Mouse (Mus musculus): Measurements from ENCODE around the gene Gm49721. TPM values are rescaled to one million over a fixed set of nuclear protein-coding genes. Genes with fewer than 3 reads are reported as not detected.
A peak's percentile ranks its signal among the peaks of the same experiment; 100 is the strongest.
"Not testable (repeated sequence)": the region's sequence is repeated elsewhere in the genome, so short reads cannot be mapped to it uniquely, and the experiment has no call there.

Gene Gm49721
- total and polyA plus RNA-seq, 2 experiments from 2014 or later, result 0.13 to 0.19 TPM

- H3K27me3 ChIP-seq (ENCODE audit: insufficient read depth, low read length); H3K27ac ChIP-seq (ENCODE audit: low read depth, low read length); H3K4me2 ChIP-seq (ENCODE audit: low read depth); ATAC-seq; H3K4me3 ChIP-seq (ENCODE audit: low read depth, low read length); H3K9me3 ChIP-seq (ENCODE audit: low read length); H3K9ac ChIP-seq; H3K36me3 ChIP-seq (ENCODE audit: insufficient read depth); H3K4me1 ChIP-seq (ENCODE audit: insufficient read depth); DNase-seq: not testable (repeated sequence)
- no CpG with 5 or more reads among the region's 7 CpGs for WGBS
Observed at GRCm38 (mm10) chr17:7009440-7009839, 30.7 kb downstream of the Gm49721 start.

GRCm38 (mm10) chr17:7009901-7010300 lies 31.2 kb downstream of the Gm49721 start:
- 79% methylated on average over 4 of the region's 9 CpGs for WGBS
- not testable (repeated sequence) for ATAC-seq; H3K4me1 ChIP-seq (ENCODE audit: insufficient read depth); H3K36me3 ChIP-seq (ENCODE audit: insufficient read depth); H3K27me3 ChIP-seq (ENCODE audit: insufficient read depth, low read length); H3K4me3 ChIP-seq (ENCODE audit: low read depth, low read length); H3K27ac ChIP-seq (ENCODE audit: low read depth, low read length); H3K9ac ChIP-seq; H3K4me2 ChIP-seq (ENCODE audit: low read depth); H3K9me3 ChIP-seq (ENCODE audit: low read length); DNase-seq

GRCm38 (mm10) chr17:7014190-7014589 lies 35.5 kb downstream of the Gm49721 start:
- H3K4me3 ChIP-seq (ENCODE audit: low read depth, low read length); DNase-seq; H3K4me2 ChIP-seq (ENCODE audit: low read depth); H3K27ac ChIP-seq (ENCODE audit: low read depth, low read length); H3K9me3 ChIP-seq (ENCODE audit: low read length); H3K9ac ChIP-seq; H3K36me3 ChIP-seq (ENCODE audit: insufficient read depth); H3K4me1 ChIP-seq (ENCODE audit: insufficient read depth); ATAC-seq; H3K27me3 ChIP-seq (ENCODE audit: insufficient read depth, low read length): not testable (repeated sequence)
- no CpG with 5 or more reads among the region's 1 CpGs for WGBS

GRCm38 (mm10) chr17:7025257-7025656 lies 46.6 kb downstream of the Gm49721 start, which contains the start of gene Gm1604a:
Gene Gm1604a (plus strand): TSS chr17:7025568.
- not testable (repeated sequence) for DNase-seq; H3K36me3 ChIP-seq (ENCODE audit: insufficient read depth); H3K4me2 ChIP-seq (ENCODE audit: low read depth); H3K9ac ChIP-seq; H3K9me3 ChIP-seq (ENCODE audit: low read length); H3K27me3 ChIP-seq (ENCODE audit: insufficient read depth, low read length); H3K27ac ChIP-seq (ENCODE audit: low read depth, low read length); H3K4me1 ChIP-seq (ENCODE audit: insufficient read depth); H3K4me3 ChIP-seq (ENCODE audit: low read depth, low read length)
- WGBS, result 11% methylated on average over 4 of the region's 14 CpGs
- ATAC-seq, result peak; percentile 89

GRCm38 (mm10) chr17:7025764-7026346 lies 47.2 kb downstream of the Gm49721 start:
- H3K4me1 ChIP-seq (ENCODE audit: insufficient read depth); H3K27me3 ChIP-seq (ENCODE audit: insufficient read depth, low read length); H3K4me2 ChIP-seq (ENCODE audit: low read depth); H3K27ac ChIP-seq (ENCODE audit: low read depth, low read length); DNase-seq; H3K9ac ChIP-seq; H3K4me3 ChIP-seq (ENCODE audit: low read depth, low read length); H3K36me3 ChIP-seq (ENCODE audit: insufficient read depth); H3K9me3 ChIP-seq (ENCODE audit: low read length): not testable (repeated sequence)
- WGBS, result 6% methylated on average over 3 of the region's 14 CpGs
- peak; percentile 92 for ATAC-seq

- H3K4me1 ChIP-seq (ENCODE audit: insufficient read depth); H3K4me3 ChIP-seq (ENCODE audit: low read depth, low read length); H3K9me3 ChIP-seq (ENCODE audit: low read length); H3K9ac ChIP-seq; H3K27ac ChIP-seq (ENCODE audit: low read depth, low read length); H3K27me3 ChIP-seq (ENCODE audit: insufficient read depth, low read length); H3K4me2 ChIP-seq (ENCODE audit: low read depth); DNase-seq; ATAC-seq; H3K36me3 ChIP-seq (ENCODE audit: insufficient read depth): not testable (repeated sequence)
- 82% methylated on average over 4 of the region's 7 CpGs for WGBS
Observed at GRCm38 (mm10) chr17:7030204-7030603, 51.5 kb downstream of the Gm49721 start.

- DNase-seq; H3K4me3 ChIP-seq (ENCODE audit: low read depth, low read length); H3K9me3 ChIP-seq (ENCODE audit: low read length); H3K4me2 ChIP-seq (ENCODE audit: low read depth); H3K9ac ChIP-seq; H3K36me3 ChIP-seq (ENCODE audit: insufficient read depth); H3K4me1 ChIP-seq (ENCODE audit: insufficient read depth); H3K27me3 ChIP-seq (ENCODE audit: insufficient read depth, low read length); ATAC-seq; H3K27ac ChIP-seq (ENCODE audit: low read depth, low read length): not testable (repeated sequence)
- WGBS, result 60% methylated on average over 3 of the region's 6 CpGs
Observed at GRCm38 (mm10) chr17:7030622-7031174, 52.0 kb downstream of the Gm49721 start.

- not testable (repeated sequence) for H3K27me3 ChIP-seq (ENCODE audit: insufficient read depth, low read length); H3K27ac ChIP-seq (ENCODE audit: low read depth, low read length); DNase-seq; H3K9me3 ChIP-seq (ENCODE audit: low read length); H3K4me1 ChIP-seq (ENCODE audit: insufficient read depth); H3K9ac ChIP-seq; H3K36me3 ChIP-seq (ENCODE audit: insufficient read depth); H3K4me2 ChIP-seq (ENCODE audit: low read depth); H3K4me3 ChIP-seq (ENCODE audit: low read depth, low read length)
- peak; percentile 88; the same call in 1 of the 2 replicates for ATAC-seq
- 51% methylated on average over 3 of the region's 17 CpGs for WGBS
Observed at GRCm38 (mm10) chr17:7033192-7034166, 54.8 kb downstream of the Gm49721 start.

- H3K27ac ChIP-seq (ENCODE audit: low read depth, low read length); H3K4me3 ChIP-seq (ENCODE audit: low read depth, low read length); H3K36me3 ChIP-seq (ENCODE audit: insufficient read depth); H3K4me2 ChIP-seq (ENCODE audit: low read depth); H3K27me3 ChIP-seq (ENCODE audit: insufficient read depth, low read length); H3K9me3 ChIP-seq (ENCODE audit: low read length); H3K9ac ChIP-seq; H3K4me1 ChIP-seq (ENCODE audit: insufficient read depth): not testable (repeated sequence)
- WGBS, result 11% methylated on average over 2 of the region's 4 CpGs
- peak; percentile 74 for ATAC-seq
- DNase-seq, result peak; percentile 57
Observed at GRCm38 (mm10) chr17:7068997-7069539, 90.4 kb downstream of the Gm49721 start.
